Mouse (Mus musculus): ENCODE data around the gene Hectd4. TPM values are rescaled to one million over a fixed set of nuclear protein-coding genes. Genes with fewer than 3 reads are reported as not detected.

Gene Hectd4
- 30.1 and 35.2 TPM in 2 replicates for polyA plus RNA-seq (2014; fragmentation: Nextera tagmentation; extraction: Ambion mirVana)

DNA sequence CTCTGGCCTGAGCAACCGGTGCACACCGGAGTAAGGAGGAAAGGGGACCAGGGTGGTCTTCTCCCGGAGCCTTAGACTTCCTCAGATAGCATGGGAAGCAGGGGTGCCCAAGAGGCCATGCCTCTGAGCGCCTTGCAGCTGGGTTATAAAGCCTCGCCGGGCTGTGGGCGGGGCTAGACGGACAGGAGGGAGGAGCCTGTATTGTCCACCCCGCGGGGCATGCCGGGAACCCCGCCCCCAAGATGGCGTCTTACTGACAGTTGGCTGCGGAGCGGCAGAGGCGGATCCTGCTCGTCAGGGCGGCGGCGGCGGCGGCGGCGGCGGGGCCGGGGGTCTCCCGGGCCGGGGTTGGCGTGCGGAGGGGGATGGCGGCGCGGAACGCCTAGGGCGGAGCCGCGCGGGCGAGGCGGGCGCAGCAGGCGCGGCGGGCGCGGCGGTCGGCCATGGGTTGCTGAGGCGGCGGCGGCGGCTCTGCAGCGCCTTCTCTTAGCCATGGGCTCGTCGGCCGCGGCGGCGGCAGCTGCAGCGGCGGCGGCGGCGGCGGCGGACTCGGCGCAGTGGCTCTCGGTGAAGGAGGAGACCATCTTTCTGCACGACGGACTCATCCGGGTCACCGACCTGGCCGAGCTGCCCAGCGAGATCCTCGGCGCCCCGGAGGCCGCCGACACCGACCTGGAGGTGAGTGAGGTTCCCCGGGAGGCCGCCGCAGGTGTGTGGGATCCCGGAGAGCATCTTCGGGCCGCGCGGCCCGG is at the start of gene Hectd4:
TSS of gene Hectd4 (plus strand) at position 240 of the 752 bp plus-strand sequence.
- Histone ChIP-seq H3K36me3 (ENCODE audit: control insufficient read depth, insufficient read depth, low read length) (no peaks in the 10 kb centered on the region), H3K27ac (ENCODE audit: low read depth, low read length) (peak within 1 kb of the TSS; percentile 94), H3K27me3 (ENCODE audit: control insufficient read depth, insufficient read depth, low read length) (no peaks in the 10 kb centered on the region), H3K9ac (replicated peaks; ENCODE audit: low read depth, low read length) (peak within 1 kb of the TSS; percentile 98), H3K4me1 (ENCODE audit: control insufficient read depth, insufficient read depth, low read length) (peaks cover 13% of the 10 kb centered on the region), H3K4me3 (ENCODE audit: low read depth, low read length) (peak within 1 kb of the TSS; percentile 100), H3K4me2 (ENCODE audit: low read depth, low read length) (peak within 1 kb of the TSS; percentile 76), H3K9me3 (ENCODE audit: control insufficient read depth, low read length) (no peaks in the 10 kb centered on the region)
- under 1% methylated on average over 58 of the region's 90 CpGs for whole genome bisulfite sequencing
- ATAC-seq (ENCODE audit: low read depth) = peak; percentile 82

DNA sequence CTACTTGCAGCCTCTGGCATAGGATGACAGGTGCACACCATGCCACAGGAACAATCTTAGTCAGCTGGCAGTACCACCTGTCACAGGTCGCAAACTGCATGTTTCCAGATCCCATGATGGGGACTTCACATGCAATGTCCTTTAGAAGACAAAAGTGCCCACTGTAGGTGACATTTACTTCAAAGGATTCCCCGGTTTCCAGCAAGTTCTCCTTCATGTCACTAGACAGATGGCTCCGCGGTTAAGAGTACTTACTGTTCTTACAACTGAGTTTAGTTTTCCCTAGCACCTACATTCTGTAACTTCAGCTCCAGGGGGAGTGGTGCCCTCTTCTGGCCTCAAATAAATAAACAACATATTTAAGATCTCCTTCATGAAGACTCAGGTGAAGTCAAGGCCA is 47.2 kb upstream of the Hectd4 start:
- H3K36me3 ChIP-seq (ENCODE audit: control insufficient read depth, insufficient read depth, low read length) = peaks cover 8% of the 10 kb centered on the region
- WGBS = 92% methylated on average over 4 of the region's 4 CpGs
- no peak overlapping the region for H3K27ac ChIP-seq (ENCODE audit: low read depth, low read length)
- no peak overlapping the region for H3K4me3 ChIP-seq (ENCODE audit: low read depth, low read length)
- no peak for ATAC-seq (ENCODE audit: low read depth)
- no peaks in the 10 kb centered on the region for H3K9me3 ChIP-seq (ENCODE audit: control insufficient read depth, low read length)
- H3K27me3 ChIP-seq (ENCODE audit: control insufficient read depth, insufficient read depth, low read length) = no peaks in the 10 kb centered on the region
- H3K4me1 ChIP-seq (ENCODE audit: control insufficient read depth, insufficient read depth, low read length) = no peaks in the 10 kb centered on the region
- H3K9ac ChIP-seq (replicated peaks; ENCODE audit: low read depth, low read length) = no peak overlapping the region
- H3K4me2 ChIP-seq (ENCODE audit: low read depth, low read length) = no peak overlapping the region

DNA sequence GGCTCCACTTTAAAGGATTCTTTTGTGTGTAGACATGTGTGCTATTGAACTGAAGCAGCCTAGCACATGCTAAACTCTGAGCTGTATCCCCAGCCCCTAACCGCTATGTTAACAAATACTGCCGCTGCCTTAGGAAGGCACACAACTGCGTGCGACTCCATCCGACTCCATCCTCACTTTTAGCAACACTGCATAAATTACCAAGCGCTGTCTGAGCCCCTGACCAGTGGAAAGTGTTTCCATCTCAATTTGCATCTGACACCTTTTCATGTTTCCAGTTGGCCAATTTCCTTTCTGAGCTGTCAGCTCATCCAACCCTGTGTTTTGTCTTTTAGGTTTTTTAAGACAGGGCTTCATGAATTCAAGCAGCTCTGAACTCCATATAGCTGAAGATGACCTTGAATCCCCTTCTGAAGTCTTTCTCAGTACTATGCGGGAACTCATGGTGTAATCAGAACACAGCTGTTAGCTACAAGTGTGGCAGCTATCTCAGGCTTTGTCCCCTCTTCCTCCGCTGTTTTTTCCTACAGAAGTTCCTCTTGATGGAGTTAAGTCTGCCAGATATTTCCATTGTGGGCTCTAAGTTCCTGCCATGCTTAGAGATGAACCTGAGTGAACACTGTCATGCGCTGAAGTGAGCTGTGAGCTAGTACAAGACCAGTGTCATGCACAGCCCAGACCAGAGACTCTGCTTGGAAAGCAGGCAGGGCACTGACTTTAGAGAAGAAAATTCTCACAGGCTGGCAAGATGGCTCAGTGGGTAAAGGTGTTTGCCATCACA is 40.8 kb upstream of the Hectd4 start:
- Histone ChIP-seq H3K27me3 (ENCODE audit: control insufficient read depth, insufficient read depth, low read length) (no peaks in the 10 kb centered on the region), H3K36me3 (ENCODE audit: control insufficient read depth, insufficient read depth, low read length) (0 out of 2 replicates have a peak, but pooled peaks cover 3% of the 10 kb centered on the region), H3K4me1 (ENCODE audit: control insufficient read depth, insufficient read depth, low read length) (0 out of 2 replicates have a peak, but pooled peaks cover 7% of the 10 kb centered on the region), H3K9ac (replicated peaks; ENCODE audit: low read depth, low read length) (no peak overlapping the region), H3K4me2 (ENCODE audit: low read depth, low read length) (no peak overlapping the region), H3K27ac (ENCODE audit: low read depth, low read length) (no peak overlapping the region), H3K4me3 (ENCODE audit: low read depth, low read length) (no peak overlapping the region), H3K9me3 (ENCODE audit: control insufficient read depth, low read length) (no peaks in the 10 kb centered on the region)
- no peak for ATAC-seq (ENCODE audit: low read depth)
- WGBS = 72% methylated on average over 9 of the region's 9 CpGs

DNA sequence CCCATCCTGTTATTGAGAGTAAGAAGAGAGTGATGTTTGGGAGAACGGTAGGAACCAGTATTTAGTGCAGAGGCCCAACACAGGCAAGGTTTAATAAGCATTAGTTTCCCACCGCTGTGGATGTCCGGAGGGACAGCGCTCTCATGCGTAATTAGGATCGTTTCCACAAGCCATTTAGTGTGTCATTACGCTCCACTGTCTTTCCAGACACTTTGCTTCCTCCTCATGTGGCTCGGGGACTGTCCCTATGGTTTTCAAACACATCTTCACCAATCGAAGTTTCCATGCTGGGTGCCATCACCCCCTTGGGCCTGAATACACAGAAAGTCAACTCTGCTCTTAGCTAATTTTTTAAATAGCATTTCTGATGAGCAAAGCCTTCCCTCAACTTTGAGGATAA is 36.8 kb upstream of the Hectd4 start:
- ATAC-seq (ENCODE audit: low read depth) = no peak
- H3K27me3 ChIP-seq (ENCODE audit: control insufficient read depth, insufficient read depth, low read length) = no peaks in the 10 kb centered on the region
- no peaks in the 10 kb centered on the region for H3K36me3 ChIP-seq (ENCODE audit: control insufficient read depth, insufficient read depth, low read length)
- H3K9me3 ChIP-seq (ENCODE audit: control insufficient read depth, low read length) = no peaks in the 10 kb centered on the region
- peaks cover 29% of the 10 kb centered on the region for H3K4me1 ChIP-seq (ENCODE audit: control insufficient read depth, insufficient read depth, low read length)
- no peak overlapping the region for H3K4me3 ChIP-seq (ENCODE audit: low read depth, low read length)
- H3K27ac ChIP-seq (ENCODE audit: low read depth, low read length) = no peak overlapping the region
- WGBS = 28% methylated on average over 9 of the region's 9 CpGs
- no peak overlapping the region for H3K4me2 ChIP-seq (ENCODE audit: low read depth, low read length)
- no peak overlapping the region for H3K9ac ChIP-seq (replicated peaks; ENCODE audit: low read depth, low read length)

DNA sequence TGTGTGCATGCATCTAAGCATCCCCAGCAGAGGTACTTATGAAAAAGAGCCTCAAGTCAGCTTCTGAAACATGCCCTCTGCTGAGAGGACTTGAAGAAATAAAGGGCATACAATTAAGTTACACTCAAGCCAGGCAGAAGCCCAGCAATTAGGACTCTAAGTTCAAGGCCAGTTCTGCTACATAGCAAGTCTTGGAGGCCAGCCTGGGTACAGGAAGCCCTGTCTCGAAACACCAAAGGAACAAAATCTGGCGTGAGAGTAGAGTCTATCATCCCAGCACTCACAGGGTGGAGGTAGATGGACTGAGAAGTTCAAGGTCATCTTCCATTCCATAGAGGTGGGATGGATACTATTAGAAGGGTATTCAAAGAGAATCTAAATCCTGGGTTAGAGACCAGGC is 35.6 kb upstream of the Hectd4 start:
- no peak overlapping the region for H3K4me2 ChIP-seq (ENCODE audit: low read depth, low read length)
- H3K9me3 ChIP-seq (ENCODE audit: control insufficient read depth, low read length) = no peaks in the 10 kb centered on the region
- no peak overlapping the region for H3K9ac ChIP-seq (replicated peaks; ENCODE audit: low read depth, low read length)
- H3K27me3 ChIP-seq (ENCODE audit: control insufficient read depth, insufficient read depth, low read length) = no peaks in the 10 kb centered on the region
- H3K4me1 ChIP-seq (ENCODE audit: control insufficient read depth, insufficient read depth, low read length) = peaks cover 37% of the 10 kb centered on the region
- no peak for ATAC-seq (ENCODE audit: low read depth)
- 63% methylated on average over 2 of the region's 2 CpGs for WGBS
- no peaks in the 10 kb centered on the region for H3K36me3 ChIP-seq (ENCODE audit: control insufficient read depth, insufficient read depth, low read length)
- no peak overlapping the region for H3K27ac ChIP-seq (ENCODE audit: low read depth, low read length)
- H3K4me3 ChIP-seq (ENCODE audit: low read depth, low read length) = no peak overlapping the region

DNA sequence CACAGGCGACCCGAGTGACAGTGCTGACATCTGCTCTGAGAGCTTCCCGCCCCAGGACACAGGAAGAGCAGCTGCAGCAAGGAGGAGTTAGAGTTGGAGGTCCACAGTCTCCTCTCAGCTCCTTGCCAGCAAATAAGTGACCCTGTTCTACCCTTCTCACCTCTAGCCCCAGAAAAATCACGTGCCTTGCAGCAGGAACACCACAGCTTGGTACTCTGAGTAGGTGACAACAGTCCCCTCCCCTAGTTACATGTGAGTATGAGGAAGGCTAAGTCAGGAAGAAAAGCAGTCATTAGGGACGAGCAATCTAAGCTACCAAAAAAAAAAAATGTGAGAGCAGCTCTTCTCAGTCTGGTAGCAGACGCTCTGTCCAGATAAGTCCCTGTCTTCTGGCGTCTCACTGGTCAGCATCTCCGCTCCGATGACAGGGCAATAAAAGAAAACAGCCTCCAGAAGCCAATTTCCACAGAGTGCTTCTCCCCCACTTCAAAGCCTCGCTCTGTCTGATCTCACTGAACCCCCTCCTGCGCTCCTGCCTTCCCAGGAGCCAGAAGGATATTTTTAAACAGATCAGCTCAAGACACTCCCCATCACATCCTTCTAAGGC is 35.0 kb upstream of the Hectd4 start:
- no peaks in the 10 kb centered on the region for H3K27me3 ChIP-seq (ENCODE audit: control insufficient read depth, insufficient read depth, low read length)
- no peaks in the 10 kb centered on the region for H3K36me3 ChIP-seq (ENCODE audit: control insufficient read depth, insufficient read depth, low read length)
- no peaks in the 10 kb centered on the region for H3K9me3 ChIP-seq (ENCODE audit: control insufficient read depth, low read length)
- H3K4me3 ChIP-seq (ENCODE audit: low read depth, low read length) = no peak overlapping the region
- H3K4me1 ChIP-seq (ENCODE audit: control insufficient read depth, insufficient read depth, low read length) = peaks cover 37% of the 10 kb centered on the region
- H3K27ac ChIP-seq (ENCODE audit: low read depth, low read length) = no peak overlapping the region; the same call in 1 of the 2 replicates
- ATAC-seq (ENCODE audit: low read depth) = peak; percentile 15; the same call in 1 of the 2 replicates
- 14% methylated on average over 11 of the region's 11 CpGs for WGBS
- H3K9ac ChIP-seq (replicated peaks; ENCODE audit: low read depth, low read length) = no peak overlapping the region
- no peak overlapping the region for H3K4me2 ChIP-seq (ENCODE audit: low read depth, low read length)

DNA sequence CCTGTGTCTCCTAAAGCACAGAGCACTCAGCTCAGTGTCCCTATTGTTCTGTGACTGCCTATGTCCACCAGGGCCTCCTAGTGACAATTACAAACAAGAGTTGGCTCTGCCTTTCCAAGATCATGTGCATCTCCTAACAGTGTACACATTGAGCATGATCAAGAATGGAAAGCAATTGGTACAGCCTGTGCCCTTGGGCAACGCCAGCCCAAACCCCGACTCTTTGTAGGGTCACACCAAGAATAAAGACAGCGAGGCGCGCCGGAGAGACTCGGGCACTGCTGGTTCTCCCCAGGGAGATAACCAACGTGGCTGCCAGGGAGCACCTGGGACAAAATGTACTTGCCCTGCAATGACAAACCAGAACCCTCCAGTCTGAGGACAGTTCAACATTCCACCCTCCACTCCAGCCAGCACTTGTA is 32.4 kb upstream of the Hectd4 start:
- Histone ChIP-seq H3K4me3 (ENCODE audit: low read depth, low read length) (no peak overlapping the region), H3K36me3 (ENCODE audit: control insufficient read depth, insufficient read depth, low read length) (no peaks in the 10 kb centered on the region), H3K4me2 (ENCODE audit: low read depth, low read length) (no peak overlapping the region), H3K4me1 (ENCODE audit: control insufficient read depth, insufficient read depth, low read length) (peaks cover 37% of the 10 kb centered on the region), H3K27ac (ENCODE audit: low read depth, low read length) (no peak overlapping the region), H3K9ac (replicated peaks; ENCODE audit: low read depth, low read length) (peak overlapping the region; percentile 21; the same call in 1 of the 2 replicates), H3K9me3 (ENCODE audit: control insufficient read depth, low read length) (no peaks in the 10 kb centered on the region), H3K27me3 (ENCODE audit: control insufficient read depth, insufficient read depth, low read length) (peaks cover 2% of the 10 kb centered on the region; the same call in 1 of the 2 replicates)
- 50% methylated on average over 8 of the region's 8 CpGs for WGBS
- ATAC-seq (ENCODE audit: low read depth) = no peak

DNA sequence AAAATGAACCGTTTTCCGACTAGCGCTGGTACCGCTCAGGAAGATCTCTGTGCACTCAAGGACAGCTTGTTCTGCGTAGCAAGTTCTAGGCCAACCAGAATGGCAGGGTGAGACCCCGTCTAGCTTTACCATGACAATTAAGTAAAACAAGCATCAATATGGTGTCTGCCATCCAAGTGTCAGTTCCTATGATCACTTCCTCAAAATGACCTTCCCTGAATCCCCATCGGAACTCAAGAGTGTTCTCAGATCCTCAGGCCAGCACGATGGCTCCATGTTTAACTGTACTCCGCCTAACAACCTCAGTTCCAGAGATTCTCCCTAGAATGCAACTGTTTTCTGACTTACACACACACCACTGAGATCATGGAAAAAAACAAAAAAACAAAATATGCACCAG is 31.8 kb upstream of the Hectd4 start:
- Histone ChIP-seq H3K36me3 (ENCODE audit: control insufficient read depth, insufficient read depth, low read length) (no peaks in the 10 kb centered on the region), H3K4me3 (ENCODE audit: low read depth, low read length) (no peak overlapping the region), H3K9me3 (ENCODE audit: control insufficient read depth, low read length) (no peaks in the 10 kb centered on the region), H3K27ac (ENCODE audit: low read depth, low read length) (no peak overlapping the region), H3K27me3 (ENCODE audit: control insufficient read depth, insufficient read depth, low read length) (peaks cover 2% of the 10 kb centered on the region; the same call in 1 of the 2 replicates), H3K9ac (replicated peaks; ENCODE audit: low read depth, low read length) (peak overlapping the region; percentile 21; the same call in 1 of the 2 replicates), H3K4me1 (ENCODE audit: control insufficient read depth, insufficient read depth, low read length) (peaks cover 33% of the 10 kb centered on the region), H3K4me2 (ENCODE audit: low read depth, low read length) (no peak overlapping the region)
- WGBS = 93% methylated on average over 9 of the region's 9 CpGs
- no peak for ATAC-seq (ENCODE audit: low read depth)
